Mouse (Mus musculus) retina, embryonic 14.5 days (tissue): ENCODE data around the gene Eif2b1.
"Not testable (repeated sequence)": the region's sequence is repeated elsewhere in the genome, so short reads cannot be mapped to it uniquely, and the experiment has no call there.

Experiments
- DNase-seq: peaks from one replicate; pipeline ENCODE4 v3.0.0-alpha.2; 2015; ENCODE audit warnings: low spot score

The Eif2b1 gene

DNA sequence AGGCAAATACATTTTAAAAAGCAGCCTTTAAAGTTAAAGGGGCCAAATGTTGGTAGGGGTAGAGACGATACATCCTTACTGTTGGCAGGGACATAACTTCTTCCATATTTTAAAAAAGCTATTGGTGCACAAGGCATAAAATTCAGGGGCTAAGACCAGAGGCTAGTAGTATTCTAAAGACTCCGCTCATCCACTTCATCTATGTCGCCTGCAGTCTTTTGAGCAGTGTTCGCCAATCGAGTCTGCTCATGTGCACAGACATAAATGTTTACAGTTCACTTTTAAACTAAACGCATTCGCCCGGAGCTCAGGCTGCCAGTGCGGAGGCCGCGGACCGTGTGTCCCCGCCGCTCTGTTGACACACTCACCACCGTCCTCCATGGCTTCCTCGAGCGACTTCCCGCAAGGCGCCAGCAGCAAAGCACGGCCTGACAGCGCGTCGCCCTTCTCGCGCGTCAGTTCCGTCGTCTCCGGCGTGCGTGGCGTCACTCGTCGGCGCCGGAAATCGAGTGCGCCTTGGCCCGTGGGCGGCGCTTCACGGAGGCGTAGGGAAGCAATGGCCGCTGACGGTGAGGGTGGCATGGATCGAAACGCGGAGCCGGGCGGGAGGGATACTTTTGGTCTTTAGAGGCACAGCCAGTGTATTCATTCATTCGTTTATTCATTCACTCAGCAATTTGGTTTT is at the start of gene Eif2b1, which contains the start of gene Gtf2h3:
Gene Eif2b1 (minus strand): TSS at position 499 of the 685 bp plus-strand sequence.
Gene Gtf2h3 (plus strand): TSS at position 508 of the 685 bp plus-strand sequence.
- DNase-seq = peak; percentile 95

DNA sequence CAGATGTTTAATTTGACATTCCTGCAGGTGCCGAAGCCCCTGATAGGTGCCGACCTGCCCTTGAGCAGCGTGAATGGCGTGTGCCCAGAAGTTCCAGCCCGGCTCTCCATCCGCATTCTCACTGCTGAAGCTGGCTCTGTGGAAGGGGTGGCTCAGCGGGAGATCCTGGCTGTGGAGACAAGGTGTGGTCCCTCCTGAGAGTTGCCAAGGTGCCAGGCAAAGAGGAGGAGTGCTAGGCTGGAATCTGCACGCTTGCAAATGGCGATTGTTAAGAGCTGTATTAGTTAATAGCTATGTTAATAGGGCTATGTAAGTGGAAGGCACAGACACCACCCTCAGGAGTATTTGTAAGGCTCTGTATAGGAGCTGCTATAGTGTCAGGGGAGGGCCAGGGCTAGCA is 45.4 kb upstream of the Eif2b1 start:
- DNase-seq = no peak

DNA sequence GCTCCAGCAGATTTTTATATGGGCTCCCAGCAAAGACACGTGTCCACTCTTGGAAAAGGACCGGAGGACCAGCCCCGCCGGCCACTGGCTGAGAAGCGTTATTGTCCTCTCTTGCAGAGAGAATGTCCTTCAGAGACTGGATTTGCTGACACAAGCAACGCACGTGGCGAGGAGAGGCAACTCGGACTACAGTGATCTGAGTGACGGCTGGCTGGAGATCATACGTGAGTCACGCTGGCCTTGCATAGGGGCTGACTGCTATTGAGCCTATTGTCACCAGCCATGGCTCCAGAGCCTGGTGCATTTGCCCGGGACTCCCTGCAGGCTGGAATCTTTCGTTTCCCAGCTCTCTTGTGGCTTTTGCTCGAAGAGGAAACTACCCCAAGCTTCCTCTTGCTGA is 44.0 kb upstream of the Eif2b1 start:
- no peak for DNase-seq

DNA sequence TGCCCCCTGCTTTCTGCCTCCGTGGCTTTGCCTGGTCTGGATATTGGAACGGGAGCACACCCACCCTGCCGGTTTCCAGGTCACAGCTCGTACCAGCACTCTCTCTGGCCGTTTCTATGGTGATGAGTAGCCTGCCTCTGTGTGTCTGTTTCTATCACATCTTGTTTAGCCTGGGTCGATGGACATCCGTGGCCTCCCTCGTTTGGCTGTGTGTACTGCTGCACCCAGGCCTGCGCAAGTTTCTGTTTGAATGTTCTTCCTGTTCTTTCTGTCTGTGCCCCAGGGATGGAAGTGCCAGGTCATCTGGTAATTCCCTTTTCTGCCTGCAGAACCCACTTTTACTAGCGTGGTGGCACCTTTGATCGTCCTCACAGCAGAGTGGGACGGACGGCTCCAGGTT is 42.4 kb upstream of the Eif2b1 start:
- peak; percentile 86 for DNase-seq

DNA sequence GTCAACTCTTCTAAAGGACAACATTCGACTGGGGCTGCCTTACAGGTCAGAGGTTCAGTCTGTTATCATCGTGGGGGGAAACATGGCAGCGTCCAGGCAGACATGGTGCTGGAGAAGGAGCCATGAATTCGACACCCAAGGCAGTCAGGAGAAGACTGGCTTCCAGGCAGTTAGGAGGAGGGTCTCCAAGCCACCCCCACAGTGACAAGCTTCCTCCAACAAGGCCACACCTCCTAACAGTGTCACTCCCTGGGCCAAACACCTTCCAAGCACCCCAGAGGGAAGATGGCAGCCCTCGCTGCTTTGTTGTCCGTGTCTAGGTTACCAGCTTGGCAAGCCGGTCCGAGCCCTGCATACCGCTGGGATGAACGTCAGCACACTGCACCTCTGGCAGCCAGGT is 39.8 kb upstream of the Eif2b1 start:
- no peak for DNase-seq

DNA sequence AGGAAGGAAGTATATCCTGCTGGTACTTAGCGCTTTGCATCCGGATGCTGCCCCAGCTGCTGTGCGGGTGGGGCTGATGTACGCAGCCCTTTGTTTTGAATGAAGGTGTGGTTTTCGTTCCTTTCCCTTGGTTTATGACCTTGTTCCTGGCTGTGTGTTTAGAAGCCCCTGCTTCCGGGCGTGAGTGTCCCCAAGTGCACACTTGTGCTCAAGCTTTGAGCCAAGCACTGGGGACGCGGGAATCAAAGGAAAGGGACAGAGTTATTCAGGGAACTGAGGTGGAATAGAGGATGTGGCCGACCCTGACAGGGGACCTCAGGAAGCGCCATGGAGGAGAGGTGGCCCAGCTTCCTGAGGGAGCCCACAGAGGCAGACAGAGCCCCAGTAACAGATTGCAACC is 35.8 kb upstream of the Eif2b1 start:
- DNase-seq = no peak

DNA sequence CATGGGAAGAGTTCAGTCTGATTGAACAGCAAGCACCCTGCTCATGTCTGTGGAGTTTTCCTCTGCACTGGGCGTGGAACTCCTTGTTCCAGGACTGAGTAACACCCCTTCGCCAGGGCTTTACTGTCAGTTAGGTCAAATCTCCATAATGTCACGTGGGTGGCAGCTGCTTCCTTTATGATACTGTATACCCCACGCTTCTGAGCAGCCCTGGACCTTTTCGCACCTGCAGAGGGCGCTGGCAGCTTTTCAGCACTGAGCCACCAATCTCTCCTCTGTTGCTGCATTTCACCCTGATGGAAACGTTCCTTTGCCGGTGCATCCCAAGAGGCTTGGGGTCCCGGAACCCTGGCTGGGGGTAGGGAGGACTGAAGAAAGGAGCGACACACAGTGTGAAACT is 32.0 kb upstream of the Eif2b1 start:
- peak; percentile 22 for DNase-seq

DNA sequence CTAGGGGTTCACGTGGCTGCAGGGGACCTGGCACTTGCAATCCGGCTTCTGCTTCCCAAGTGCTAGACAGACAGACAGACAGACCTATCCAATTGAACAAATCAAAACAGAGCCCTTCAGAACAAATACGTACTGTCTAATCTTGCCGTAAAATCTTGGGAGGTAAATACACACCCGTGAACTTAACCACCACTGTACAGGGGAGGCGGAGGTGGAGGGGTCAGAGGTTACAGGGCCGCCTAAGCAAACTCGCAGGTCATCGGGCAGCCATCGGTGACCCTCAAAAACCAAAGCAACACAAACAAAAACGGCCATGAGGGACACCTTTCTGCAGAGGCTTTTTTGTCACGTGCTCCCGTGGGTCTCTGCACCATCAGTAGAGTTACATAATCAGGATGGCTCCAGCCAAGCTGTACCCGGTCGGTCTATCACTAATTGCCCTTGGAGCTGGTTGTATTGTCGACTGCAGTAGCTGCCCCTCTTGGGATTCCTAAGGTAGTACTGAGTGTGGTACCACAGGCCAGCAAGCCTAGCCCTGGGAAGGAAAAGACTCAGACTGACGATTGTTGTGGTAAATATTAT is 26.2 kb upstream of the Eif2b1 start:
- DNase-seq = no peak

DNA sequence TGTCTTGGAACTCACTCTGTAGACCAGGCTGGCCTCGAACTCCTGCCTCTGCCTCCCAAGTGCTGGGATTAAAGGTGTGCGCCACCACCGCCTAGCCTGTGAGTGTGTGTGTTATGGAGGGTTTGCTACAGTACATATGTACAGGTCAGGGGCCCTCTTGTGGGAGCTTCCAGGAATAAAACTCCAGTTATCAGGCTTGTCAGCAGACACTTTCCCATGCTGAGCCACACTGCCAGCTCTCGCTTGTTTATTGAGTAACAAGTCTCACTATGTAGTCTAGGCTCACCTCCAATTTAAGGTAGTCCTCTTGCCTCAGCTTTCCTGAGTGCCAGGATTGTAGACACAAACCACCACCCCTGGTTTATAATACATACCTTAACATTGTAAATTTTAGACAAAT is 25.4 kb upstream of the Eif2b1 start:
- DNase-seq = no peak

DNA sequence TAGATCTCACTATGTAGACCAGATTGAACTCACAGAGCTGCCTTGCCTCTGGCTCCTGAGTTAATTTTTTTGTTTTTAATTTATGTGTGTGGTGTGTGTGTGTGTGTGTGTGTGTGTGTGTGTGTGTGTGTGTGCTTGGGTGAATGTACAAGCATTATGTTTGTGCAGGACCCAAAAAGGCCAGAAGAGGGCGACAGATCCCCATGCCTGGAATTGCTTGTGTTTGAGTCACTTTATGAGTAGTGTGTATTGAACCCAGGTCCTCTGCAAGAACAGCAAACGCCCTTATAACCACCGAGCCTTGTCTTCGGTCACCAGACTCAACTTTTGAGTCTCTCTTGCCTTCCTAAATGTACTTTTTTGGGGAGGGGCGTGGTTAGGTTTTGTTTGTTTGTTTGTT is 23.4 kb upstream of the Eif2b1 start:
- DNase-seq = peak; percentile 82

DNA sequence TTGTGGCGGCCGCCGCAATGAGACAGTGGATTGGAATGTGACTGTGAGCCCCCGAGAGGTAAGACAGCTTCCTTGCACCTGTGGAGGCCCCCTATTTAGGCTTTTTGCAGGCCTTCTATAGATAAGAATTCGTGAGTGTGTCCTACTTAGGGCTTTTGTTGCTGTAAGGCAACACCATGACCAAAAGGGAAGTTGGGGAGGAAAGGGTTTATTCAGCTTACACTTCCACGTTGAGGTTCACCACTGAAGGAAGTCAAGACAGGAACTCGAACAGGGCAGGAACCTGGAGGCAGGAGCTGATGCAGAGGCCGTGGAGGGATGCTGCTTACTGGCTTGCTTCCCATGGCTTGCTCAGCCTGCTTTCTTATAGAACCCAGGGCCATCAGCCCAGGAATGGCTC is 20.8 kb upstream of the Eif2b1 start:
- not testable (repeated sequence) for DNase-seq

DNA sequence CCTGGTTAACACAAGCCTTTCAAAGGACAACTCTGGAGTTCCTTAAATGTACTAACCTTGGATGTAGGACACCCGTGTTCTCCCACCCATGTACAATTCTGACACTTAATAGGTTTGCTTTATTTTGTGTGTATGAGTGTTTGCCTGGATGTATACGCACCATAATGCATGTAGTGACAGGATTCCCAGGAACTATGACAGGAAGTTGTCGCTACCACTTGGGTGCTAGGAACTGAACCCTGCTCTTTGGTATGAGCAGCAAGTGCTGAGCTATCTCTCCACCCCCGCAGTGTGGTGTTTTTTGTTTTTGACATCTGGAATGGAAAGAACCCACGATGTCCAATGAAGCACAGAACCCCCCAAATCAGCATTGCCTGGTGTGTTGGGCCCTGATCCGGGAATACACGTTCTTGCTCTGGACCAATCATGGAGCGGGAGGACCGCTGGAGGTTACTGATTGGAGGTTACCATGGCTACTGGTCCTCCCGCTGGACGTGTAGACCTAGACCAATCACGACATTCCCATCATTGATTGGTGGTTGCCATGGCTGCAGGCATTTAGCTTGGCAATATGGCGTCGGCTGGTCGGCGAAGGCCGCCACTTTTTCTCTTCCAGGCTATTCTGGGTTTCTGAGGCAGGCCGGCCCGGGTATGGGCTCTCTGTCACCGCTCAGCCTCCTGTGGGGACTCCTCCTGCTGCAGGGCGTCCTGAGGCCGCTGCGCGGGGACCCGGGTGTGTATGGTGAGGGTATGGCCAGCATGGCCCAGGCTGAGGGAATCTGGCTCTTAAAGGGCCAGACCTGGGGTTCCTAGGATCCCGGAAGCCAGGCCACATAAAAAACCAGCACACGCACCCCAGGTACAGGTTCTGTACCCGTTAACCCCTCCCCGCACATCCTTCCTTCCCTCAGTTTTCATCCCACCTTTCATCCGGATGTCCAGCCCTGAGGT is 19.6 kb upstream of the Eif2b1 start:
- peak; percentile 99 for DNase-seq

DNA sequence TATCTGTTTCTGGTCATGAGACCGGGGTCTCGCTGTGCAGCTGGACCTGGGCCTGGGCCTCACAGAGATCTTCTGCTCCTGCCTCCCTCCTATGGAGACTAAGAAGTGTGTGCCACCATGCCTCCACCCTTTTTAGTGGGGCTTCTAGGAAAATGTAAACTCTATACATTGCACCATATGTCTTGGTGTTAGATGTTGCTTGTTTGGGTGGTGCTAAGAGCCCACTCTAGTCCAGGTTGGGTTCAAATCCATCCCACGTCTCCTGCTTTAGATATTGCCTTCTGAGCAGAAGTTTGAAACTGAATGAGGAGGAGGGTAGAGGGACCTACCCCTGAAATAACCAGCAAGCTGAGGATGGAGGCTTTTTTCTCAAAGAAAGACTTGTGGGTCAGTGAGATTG is 13.8 kb upstream of the Eif2b1 start:
- DNase-seq = no peak

DNA sequence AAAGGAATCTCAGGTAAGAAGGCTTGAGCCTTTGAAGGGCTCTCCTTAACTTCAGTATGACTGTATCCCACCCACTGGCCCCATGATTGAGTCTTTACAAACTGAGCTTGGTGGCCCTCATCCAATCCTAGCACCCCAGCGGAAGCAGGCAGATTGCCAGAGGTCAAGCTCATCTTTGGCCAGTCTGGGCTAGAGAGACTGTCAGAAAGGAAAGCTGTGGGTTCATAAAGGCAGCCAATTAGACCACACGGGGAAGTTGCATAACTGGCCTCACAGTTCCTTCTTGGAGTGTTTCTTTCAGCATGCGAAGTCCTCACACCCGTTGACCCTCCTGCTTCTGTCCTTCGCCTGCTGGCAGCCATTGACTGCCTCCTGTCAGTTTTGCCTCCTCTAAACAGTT is 3.6 kb upstream of the Eif2b1 start:
- no peak for DNase-seq

DNA sequence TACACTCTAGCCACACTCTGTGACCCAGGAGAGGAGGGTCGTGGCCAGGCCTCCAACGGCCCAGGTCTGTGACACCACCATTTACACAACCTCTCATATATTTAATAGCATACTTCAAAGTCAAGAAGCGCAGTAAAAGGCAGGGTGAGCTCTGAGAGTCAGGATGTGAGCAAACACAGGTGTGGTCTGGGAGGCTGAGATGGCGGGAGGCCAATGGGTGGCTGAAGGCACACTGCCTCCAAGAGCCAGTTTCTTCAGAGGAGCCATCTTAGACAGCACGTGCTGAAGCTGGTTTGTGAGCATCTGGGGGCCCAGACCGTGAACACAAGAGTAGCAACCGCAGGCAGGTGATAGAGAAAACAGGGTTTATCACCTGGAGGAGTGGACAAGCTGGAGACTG is 3.5 kb downstream of the Eif2b1 start:
- no peak for DNase-seq

DNA sequence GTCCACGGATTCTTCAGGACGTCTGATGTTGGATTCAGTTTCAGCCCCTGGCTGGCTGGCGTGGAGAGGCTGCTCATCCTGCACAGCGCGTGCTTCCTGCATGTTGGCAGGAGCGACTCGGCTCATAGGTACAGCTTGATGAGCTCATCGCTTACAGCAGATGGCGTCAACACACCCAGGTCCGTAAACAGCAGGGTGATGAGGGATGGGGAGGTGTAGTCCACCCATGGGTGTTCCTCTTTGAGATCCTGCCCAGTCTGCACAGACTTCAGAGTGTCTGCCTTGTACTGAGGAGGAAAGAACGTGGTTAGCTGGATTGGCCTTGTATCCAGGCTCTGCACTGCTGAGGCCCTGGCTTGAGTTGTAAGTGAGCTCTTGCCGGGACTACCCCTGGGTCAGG is 7.9 kb downstream of the Eif2b1 start:
- DNase-seq = no peak

DNA sequence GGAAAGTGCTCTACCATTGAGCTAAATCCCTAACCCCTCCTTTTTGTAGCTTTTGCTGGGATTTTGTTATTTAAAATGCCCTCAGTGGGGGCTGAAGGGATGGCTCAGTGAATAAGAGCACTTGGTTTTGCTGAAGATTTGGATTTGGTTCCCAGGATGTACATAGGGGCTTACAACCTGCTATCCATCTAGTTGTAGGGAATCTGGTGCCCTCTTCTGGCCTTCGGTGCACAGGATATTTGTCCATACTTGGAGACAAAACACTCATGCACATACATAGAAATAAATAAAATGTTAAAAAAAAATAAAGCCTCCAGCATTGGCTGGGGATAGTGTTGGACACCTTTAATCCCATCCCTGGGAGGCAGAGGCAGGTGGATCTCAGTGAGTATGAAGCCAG is 23.8 kb downstream of the Eif2b1 start:
- DNase-seq = peak; percentile 51

DNA sequence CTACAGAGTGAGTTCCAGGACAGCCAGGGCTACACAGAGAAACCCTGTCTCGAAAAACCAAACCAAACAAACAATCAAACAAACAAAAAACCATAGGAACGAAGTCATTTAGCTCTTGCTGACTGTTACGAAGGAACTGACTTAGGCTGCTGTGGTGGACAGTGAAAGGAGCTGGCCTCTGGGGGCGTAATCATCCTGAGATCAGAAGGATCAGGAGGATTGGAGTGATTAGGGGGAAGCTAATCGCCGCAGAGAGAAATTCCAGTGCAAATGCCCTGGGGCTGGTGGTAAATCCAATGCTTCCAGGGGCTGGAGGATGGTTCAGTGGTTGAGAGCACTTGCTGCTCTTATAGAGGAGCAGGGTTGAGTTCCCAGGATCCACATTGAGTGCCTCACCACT is 25.3 kb downstream of the Eif2b1 start:
- DNase-seq = no peak

DNA sequence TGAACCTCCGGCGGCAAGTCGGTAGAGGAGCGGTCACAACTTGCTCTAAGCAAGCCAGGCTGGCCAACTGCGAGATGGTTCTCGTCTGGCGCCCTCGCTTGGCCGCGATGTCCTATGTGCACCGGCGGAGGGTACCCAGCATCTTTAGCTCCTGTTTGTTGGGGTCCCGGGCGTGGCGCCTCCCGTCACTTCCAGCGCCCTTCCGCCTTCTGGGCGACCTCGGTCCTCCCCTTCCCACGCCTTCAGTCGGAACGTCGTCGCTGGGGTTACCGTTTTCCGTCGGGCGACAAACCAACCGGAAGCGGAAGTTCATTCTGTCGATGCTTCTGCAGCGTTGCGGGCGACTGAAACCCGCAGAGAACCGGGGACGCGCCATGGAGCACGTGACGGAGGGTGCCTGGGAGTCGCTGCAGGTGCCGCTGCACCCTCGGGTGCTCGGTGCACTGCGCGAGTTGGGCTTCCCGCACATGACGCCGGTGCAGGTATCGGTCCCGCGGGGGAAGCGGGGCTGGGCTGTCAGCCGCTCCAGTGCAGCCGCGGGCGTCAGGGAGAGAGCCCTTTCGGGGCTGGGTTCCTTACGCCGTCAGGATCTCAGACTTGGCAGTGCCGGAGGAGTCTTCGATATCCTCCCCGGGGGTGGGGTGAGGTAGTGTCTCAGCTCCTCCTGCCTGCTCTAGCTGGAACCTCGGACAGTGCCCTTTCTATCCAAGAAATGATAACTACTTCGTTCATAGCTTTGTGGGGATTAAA is 26.2 kb downstream of the Eif2b1 start, which contains the start of gene Ddx55:
Gene Ddx55 (plus strand): TSS at position 307 of the 750 bp plus-strand sequence.
- DNase-seq = peak; percentile 94

DNA sequence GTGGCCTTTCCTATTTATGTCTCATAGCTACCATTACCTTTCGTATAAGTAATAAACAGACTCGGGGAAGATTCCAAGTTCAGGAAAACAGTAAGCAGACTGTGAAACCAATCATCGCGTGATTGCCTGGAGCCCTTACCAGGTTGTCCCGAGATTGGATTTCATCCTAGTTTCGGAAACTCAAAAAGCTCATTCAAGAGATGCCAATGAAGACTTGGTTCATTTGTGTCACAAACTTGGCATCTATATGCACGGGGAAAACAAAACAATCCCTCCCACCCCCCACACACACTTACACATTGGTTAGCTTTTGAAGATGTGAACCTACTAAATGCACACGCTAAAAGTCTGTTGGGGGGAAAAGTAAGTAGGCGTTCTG is 26.8 kb downstream of the Eif2b1 start:
- DNase-seq = no peak

DNA sequence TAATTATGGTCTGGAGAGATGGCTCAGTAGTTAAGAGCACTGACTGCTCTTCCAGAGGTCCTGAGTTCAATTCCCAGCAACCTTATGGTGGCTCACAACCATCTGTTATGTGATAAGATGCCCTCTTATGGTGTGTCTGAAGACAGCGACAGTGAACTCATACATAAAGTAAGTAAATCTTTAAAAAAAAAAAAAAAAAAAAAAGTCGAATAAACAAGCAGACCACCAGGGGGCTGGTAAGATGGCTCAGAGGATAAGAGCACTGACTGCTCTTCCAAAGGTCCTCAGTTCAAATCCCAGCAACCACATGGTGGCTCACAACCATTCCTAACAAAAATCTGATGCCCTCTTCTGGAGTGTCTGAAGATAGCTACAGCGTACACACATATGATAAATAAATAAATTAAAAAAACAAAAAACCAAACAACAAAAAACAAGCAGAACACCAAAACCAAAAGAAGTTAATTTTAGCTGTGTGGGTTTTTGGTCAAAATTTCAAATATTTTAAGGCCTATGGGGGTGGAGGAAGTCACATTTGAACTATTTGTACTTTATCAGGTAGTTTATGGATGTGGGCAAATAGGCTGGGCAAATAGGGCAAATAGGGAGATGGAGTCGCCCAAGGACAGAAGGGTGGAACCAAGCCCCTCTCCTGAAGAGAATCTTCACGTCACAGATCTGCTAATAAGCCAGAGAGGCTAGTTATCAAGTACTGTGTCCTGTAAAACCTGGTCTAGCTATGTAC is 27.4 kb downstream of the Eif2b1 start:
- DNase-seq = not testable (repeated sequence)
